Mouse (Mus musculus) midbrain, embryonic 10.5 days (tissue): ENCODE data around the gene Lnx2. TPM values are rescaled to one million over a fixed set of nuclear protein-coding genes. Genes with fewer than 3 reads are reported as not detected.

ENCODE experiments used
- DNase-seq: peaks from one replicate; pipeline ENCODE4 v3.0.0-alpha.2; 2017; ENCODE audit warnings: low spot score
- H3K27ac ChIP-seq: fragments of 300-500 bp; sonication (generic); replicated peaks from 2 replicates; pipeline ENCODE4 v1.5.1; 2016; ENCODE audit warnings: mild to moderate bottlenecking
- H3K27me3 ChIP-seq: fragments of 300-500 bp; sonication (generic); 2 replicates; pipeline ENCODE4 v1.6.1; 2016; ENCODE audit warnings: low read depth, mild to moderate bottlenecking; ENCODE audit not compliant: poor library complexity, severe bottlenecking
- H3K36me3 ChIP-seq: fragments of 300-500 bp; sonication (generic); 2 replicates; pipeline ENCODE4 v1.6.1; 2016; ENCODE audit warnings: mild to moderate bottlenecking, moderate library complexity
- H3K4me1 ChIP-seq: fragments of 300-500 bp; sonication (generic); 2 replicates; pipeline ENCODE4 v1.6.1; 2016
- H3K4me3 ChIP-seq: fragments of 300-500 bp; sonication (generic); 2 replicates; pipeline ENCODE4 v1.5.1; 2016; ENCODE audit warnings: mild to moderate bottlenecking, moderate library complexity
- H3K9me3 ChIP-seq: fragments of 300-500 bp; sonication (generic); replicated peaks from 2 replicates; pipeline ENCODE4 v1.6.1; 2016; ENCODE audit warnings: mild to moderate bottlenecking
- WGBS: fragments of 180-500 bp; shearing (Covaris S2); methylation state at CpG from one replicate; pipeline ENCODE4 v1.1.7; 2016; 5-methylcytosine and 5-hydroxymethylcytosine counted together
- polyA plus RNA-seq: library from polyadenylated mRNA; unstranded; fragments of >200 nt; fragmentation: Nextera tagmentation; extraction: Ambion mirVana; gene quantifications from 2 replicates; pipeline ENCODE4 v1.2.1, GENCODE M21; 2016

Gene Lnx2
- polyA plus RNA-seq, 1 experiment from 2014 or later: 7.7 TPM

- H3K27me3 ChIP-seq: no peaks in the 10 kb centered on the region
- no peak overlapping the region for H3K4me3 ChIP-seq
- 96% methylated on average over 4 of the region's 4 CpGs for WGBS
- H3K27ac ChIP-seq: no peak overlapping the region
- DNase-seq: no peak
- no peaks in the 10 kb centered on the region for H3K9me3 ChIP-seq
- H3K4me1 ChIP-seq: no peaks in the 10 kb centered on the region
- peaks cover 51% of the 10 kb centered on the region for H3K36me3 ChIP-seq
Measured at GRCm38 (mm10) chr5:147096586-147096985, 20.2 kb upstream of the Lnx2 start.

- no peaks in the 10 kb centered on the region for H3K27me3 ChIP-seq
- H3K27ac ChIP-seq: no peak overlapping the region
- H3K4me1 ChIP-seq: no peaks in the 10 kb centered on the region
- DNase-seq: no peak
- no peaks in the 10 kb centered on the region for H3K9me3 ChIP-seq
- 92% methylated on average over 6 of the region's 6 CpGs for WGBS
- H3K36me3 ChIP-seq: peaks cover 40% of the 10 kb centered on the region
- no peak overlapping the region for H3K4me3 ChIP-seq
Measured at GRCm38 (mm10) chr5:147094296-147094695, 17.9 kb upstream of the Lnx2 start.

DNA sequence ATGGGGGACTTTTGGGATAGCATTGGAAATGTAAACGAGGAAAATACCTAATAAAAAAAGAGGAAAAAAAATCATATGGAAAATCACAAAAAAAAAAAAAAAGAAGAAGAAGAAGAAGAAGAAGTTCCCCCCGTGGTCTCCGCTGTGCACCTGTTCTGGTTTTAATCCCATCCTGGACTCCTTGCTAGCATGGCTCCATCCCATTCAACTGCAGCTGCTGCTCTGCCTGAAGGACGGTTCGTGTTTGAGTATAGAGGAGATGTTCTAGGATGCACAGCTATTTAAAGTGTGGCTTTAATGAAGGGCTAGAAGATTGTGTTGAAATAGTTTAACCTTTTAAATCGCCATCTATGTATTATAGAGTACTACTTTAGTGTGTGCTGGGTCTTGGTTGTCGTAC, 16.1 kb upstream of the Lnx2 start:
- Histone ChIP-seq H3K36me3 (peaks cover 50% of the 10 kb centered on the region), H3K9me3 (no peaks in the 10 kb centered on the region), H3K4me3 (no peak overlapping the region), H3K27ac (no peak overlapping the region), H3K4me1 (no peaks in the 10 kb centered on the region), H3K27me3 (no peaks in the 10 kb centered on the region)
- 94% methylated on average over 7 of the region's 7 CpGs for whole genome bisulfite sequencing
- DNase-seq: no peak

- H3K4me3 ChIP-seq: no peak overlapping the region
- no peak for DNase-seq
- no peak overlapping the region for H3K27ac ChIP-seq
- no peaks in the 10 kb centered on the region for H3K4me1 ChIP-seq
- H3K36me3 ChIP-seq: peaks cover 44% of the 10 kb centered on the region
- no peaks in the 10 kb centered on the region for H3K27me3 ChIP-seq
- WGBS: 84% methylated on average over 11 of the region's 11 CpGs
- no peaks in the 10 kb centered on the region for H3K9me3 ChIP-seq
Measured at GRCm38 (mm10) chr5:147090256-147090963, 14.0 kb upstream of the Lnx2 start.

DNA sequence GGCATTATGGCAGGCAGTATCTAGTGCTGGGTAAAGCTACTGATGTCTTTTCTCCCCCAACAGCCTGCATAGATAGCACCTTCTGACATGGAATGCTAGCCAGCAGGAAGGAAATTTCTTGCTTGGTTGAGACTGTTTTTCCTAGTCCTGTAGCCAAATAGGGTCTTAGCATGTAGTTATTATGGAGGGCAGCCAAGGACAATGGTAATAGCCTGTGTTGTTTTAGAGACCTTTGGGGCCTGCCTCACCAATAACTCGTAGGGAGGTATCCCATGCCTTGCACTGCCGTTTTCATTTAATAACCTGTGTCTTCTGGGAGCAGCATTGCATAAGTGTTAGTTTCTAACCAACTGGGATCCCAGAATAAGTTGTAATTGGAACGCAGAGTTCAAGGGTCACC, 13.4 kb upstream of the Lnx2 start:
- no peak overlapping the region for H3K27ac ChIP-seq
- 93% methylated on average over 3 of the region's 3 CpGs for WGBS
- no peak for DNase-seq
- no peaks in the 10 kb centered on the region for H3K4me1 ChIP-seq
- H3K27me3 ChIP-seq: no peaks in the 10 kb centered on the region
- peaks cover 45% of the 10 kb centered on the region for H3K36me3 ChIP-seq
- no peak overlapping the region for H3K4me3 ChIP-seq
- H3K9me3 ChIP-seq: no peaks in the 10 kb centered on the region

DNA sequence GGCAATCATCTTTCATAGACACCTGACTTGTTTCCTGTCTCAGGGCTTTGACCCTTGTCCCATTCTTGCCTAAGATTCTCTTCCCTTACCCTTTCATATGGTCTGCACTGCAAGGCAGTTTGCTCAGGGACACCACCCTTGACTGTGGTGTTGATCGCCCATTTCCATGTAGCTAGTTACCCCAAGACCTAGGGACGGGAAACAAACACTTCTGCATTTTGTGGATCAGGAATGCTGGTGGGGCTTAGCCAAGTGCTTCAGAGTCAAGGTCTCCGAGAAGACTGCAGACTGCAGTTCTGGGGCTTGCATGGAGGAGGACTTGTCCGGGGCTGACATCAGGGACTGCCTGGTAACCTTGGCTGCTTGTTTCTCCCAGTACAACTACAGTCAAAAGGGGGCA, 10.4 kb upstream of the Lnx2 start:
- 94% methylated on average over 4 of the region's 4 CpGs for WGBS
- no peaks in the 10 kb centered on the region for H3K4me1 ChIP-seq
- H3K36me3 ChIP-seq: peaks cover 45% of the 10 kb centered on the region
- no peak for DNase-seq
- no peak overlapping the region for H3K4me3 ChIP-seq
- H3K27me3 ChIP-seq: no peaks in the 10 kb centered on the region
- no peak overlapping the region for H3K27ac ChIP-seq
- H3K9me3 ChIP-seq: no peaks in the 10 kb centered on the region

DNA sequence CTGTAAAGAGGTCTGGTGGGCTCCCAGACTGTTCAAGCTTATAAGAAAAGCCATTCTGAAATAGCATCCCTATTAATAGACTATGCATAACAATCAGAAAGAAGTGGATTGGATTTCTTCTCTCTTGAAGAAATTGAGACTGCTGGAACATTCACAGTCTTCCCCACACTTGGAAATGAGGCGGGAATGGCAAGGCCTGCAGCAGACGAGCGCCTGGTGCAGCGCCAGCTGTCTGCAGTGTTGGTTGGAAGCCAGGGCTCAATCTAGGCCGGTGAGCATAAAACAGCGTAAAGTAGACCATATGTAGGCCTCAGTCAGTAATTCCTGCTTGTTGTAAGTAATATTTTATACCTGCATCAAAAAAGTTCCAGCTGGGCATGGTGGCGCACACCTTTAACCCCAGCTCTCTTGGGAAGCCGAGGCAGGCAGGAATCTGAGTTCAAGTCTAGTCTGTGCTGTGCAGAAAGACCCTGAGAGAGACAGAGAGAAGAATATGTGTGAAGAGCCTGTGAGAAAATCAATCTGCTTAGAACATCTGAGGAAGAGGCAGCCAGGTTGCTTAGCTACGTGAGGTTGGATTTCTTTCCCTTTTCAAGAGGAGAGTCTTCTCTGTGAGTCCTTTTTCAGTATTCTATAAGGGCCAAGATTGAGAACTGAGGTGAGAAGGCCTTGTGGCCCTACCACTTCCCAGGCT, 9.0 kb upstream of the Lnx2 start:
- Histone ChIP-seq H3K9me3 (no peaks in the 10 kb centered on the region), H3K4me1 (no peaks in the 10 kb centered on the region), H3K27ac (no peak overlapping the region), H3K4me3 (no peak overlapping the region), H3K36me3 (peaks cover 56% of the 10 kb centered on the region), H3K27me3 (no peaks in the 10 kb centered on the region)
- no peak for DNase-seq
- 93% methylated on average over 9 of the region's 9 CpGs for WGBS

GRCm38 (mm10) chr5:147078110-147078900, 1.9 kb upstream of the Lnx2 start:
- H3K27ac ChIP-seq: peak overlapping the region; percentile 90
- WGBS: 75% methylated on average over 11 of the region's 11 CpGs
- DNase-seq: no peak
- peak overlapping the region; percentile 90 for H3K4me3 ChIP-seq
- peaks cover 28% of the 10 kb centered on the region for H3K4me1 ChIP-seq
- peaks cover 32% of the 10 kb centered on the region for H3K36me3 ChIP-seq
- H3K27me3 ChIP-seq: peaks cover 8% of the 10 kb centered on the region
- H3K9me3 ChIP-seq: no peaks in the 10 kb centered on the region

- peak overlapping the region; percentile 90 for H3K27ac ChIP-seq
- peaks cover 8% of the 10 kb centered on the region for H3K27me3 ChIP-seq
- peak; percentile 89 for DNase-seq
- peaks cover 28% of the 10 kb centered on the region for H3K4me1 ChIP-seq
- H3K4me3 ChIP-seq: peak overlapping the region; percentile 90
- H3K9me3 ChIP-seq: no peaks in the 10 kb centered on the region
- under 1% methylated on average over 57 of the region's 57 CpGs for WGBS
- peaks cover 31% of the 10 kb centered on the region for H3K36me3 ChIP-seq
Measured at GRCm38 (mm10) chr5:147077305-147078034, 1.1 kb upstream of the Lnx2 start.

GRCm38 (mm10) chr5:147076799-147077165, 396 bp upstream of the Lnx2 start, which contains the start of gene Polr1d:
TSS of gene Polr1d (plus strand) at chr5:147077050.
- WGBS: 1% methylated on average over 17 of the region's 17 CpGs
- DNase-seq: no peak

DNA sequence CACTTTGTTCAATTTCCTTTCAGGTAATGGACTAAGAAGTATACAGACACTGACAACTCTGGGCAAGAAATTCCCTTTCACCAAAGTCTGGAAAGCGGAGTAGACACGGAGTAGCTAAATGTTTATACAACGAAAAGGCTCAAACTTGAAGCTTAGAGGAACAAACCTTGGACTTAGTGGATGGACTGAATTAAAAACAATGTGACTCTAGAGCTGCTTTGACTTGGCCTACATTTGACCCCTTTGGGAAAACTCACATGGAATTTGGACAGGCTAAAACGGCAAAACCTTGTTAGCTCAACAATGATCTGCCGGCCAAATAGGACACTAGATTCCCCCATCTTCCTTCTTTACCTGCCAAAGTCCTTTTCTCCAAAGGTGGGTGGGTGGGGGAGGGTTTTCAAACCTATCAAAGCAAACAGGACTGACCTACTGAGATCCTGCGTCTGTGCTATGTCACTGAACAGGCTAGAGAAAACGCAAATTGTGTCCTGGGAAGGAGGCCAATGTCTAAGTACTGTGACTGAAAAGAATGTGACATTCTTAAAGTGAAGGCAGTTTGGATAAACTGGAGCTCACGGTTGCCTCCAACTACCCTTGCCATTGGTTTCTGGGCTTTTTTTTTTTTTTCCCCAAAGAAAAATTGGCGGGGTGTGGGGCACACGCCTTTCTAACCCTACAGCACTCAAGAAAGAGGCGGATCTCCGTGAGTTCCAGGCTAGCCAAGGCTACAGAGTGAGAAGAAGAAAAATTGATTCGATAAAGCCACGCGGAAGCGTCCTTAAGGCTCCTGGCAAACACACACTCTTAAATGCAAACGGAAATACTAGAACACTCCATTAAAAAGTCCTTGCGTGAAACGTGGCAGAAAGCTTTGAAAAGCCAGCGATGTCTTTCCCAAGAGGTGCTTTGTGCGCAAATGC, 1.0 kb downstream of the Lnx2 start:
- no peaks in the 10 kb centered on the region for H3K9me3 ChIP-seq
- peak overlapping the region; percentile 90 for H3K27ac ChIP-seq
- no peak for DNase-seq

More at GRCm38 (mm10) chr5:147076799-147077165, 396 bp upstream of the Lnx2 start, which contains the start of gene Polr1d:
- H3K4me3 ChIP-seq: peak within 1 kb of the TSS; percentile 90
- no peaks in the 10 kb centered on the region for H3K9me3 ChIP-seq
- peaks cover 28% of the 10 kb centered on the region for H3K4me1 ChIP-seq
- H3K36me3 ChIP-seq: peaks cover 28% of the 10 kb centered on the region
- H3K27me3 ChIP-seq: peaks cover 8% of the 10 kb centered on the region
- H3K27ac ChIP-seq: peak within 1 kb of the TSS; percentile 90

More for the DNA sequence above, 1.0 kb downstream of the Lnx2 start:
- H3K4me1 ChIP-seq: peaks cover 30% of the 10 kb centered on the region
- H3K27me3 ChIP-seq: peaks cover 8% of the 10 kb centered on the region
- WGBS: 21% methylated on average over 21 of the region's 21 CpGs
- peak overlapping the region; percentile 90 for H3K4me3 ChIP-seq
- peaks cover 18% of the 10 kb centered on the region for H3K36me3 ChIP-seq
